Mouse (Mus musculus) ES-E14 (cell line): ENCODE results near the gene Fam71e1. TPM values are rescaled to one million over a fixed set of nuclear protein-coding genes. Genes with fewer than 3 reads are reported as not detected.

ENCODE experiments used
- DNase-seq: peaks from one replicate; pipeline ENCODE4 v3.0.0-alpha.2; 2013; ENCODE audit warnings: low read depth, low spot score
- H3K27ac ChIP-seq: 2 replicates; pipeline ENCODE4 v1.5.1; 2012; ENCODE audit warnings: low read depth, mild to moderate bottlenecking, low read length, moderate library complexity, mixed read lengths; ENCODE audit not compliant: poor library complexity, insufficient read depth, severe bottlenecking
- H3K36me3 ChIP-seq: 2 replicates; pipeline ENCODE4 v1.6.1; 2012; ENCODE audit warnings: mild to moderate bottlenecking, low read length, moderate library complexity, mixed read lengths; ENCODE audit not compliant: control insufficient read depth, poor library complexity, insufficient read depth, severe bottlenecking
- H3K4me1 ChIP-seq, 2 experiments: fragments of 150-350 bp in 1 of 2; sonication (generic) in 1 of 2; 2 replicates each; pipeline ENCODE4 v1.6.1; 2012; ENCODE audit warnings: low read length in 2 of 2, mild to moderate bottlenecking in 1 of 2, mixed read lengths in 1 of 2; ENCODE audit not compliant: control insufficient read depth in 2 of 2, insufficient read depth in 2 of 2, poor library complexity in 1 of 2
- H3K4me3 ChIP-seq, 2 experiments: fragments of 150-350 bp in 1 of 2; sonication (generic) in 1 of 2; 2 replicates each; pipeline ENCODE4 v1.5.1; 2012; ENCODE audit warnings: low read length in 2 of 2, low read depth in 1 of 2, mild to moderate bottlenecking in 1 of 2, mixed read lengths in 1 of 2; ENCODE audit not compliant: insufficient read depth in 1 of 2, poor library complexity in 1 of 2, severe bottlenecking in 1 of 2
- H3K9ac ChIP-seq: 2 replicates; pipeline ENCODE4 v1.6.1; 2012; ENCODE audit warnings: low read depth, mild to moderate bottlenecking, low read length, mixed read lengths; ENCODE audit not compliant: poor library complexity, insufficient read depth, severe bottlenecking
- H3K9me3 ChIP-seq: fragments of 150-350 bp; sonication (generic); 2 replicates; pipeline ENCODE4 v1.6.1; 2012; ENCODE audit warnings: low read depth, mild to moderate bottlenecking, low read length; ENCODE audit not compliant: control insufficient read depth, insufficient read depth
- CHD2 ChIP-seq: IDR thresholded peaks from 2 replicates; pipeline ENCODE4 v1.6.1; 2014; ENCODE audit warnings: mild to moderate bottlenecking, low read depth, low read length, inconsistent platforms
- HCFC1 ChIP-seq: IDR thresholded peaks from 2 replicates; pipeline ENCODE4 v1.6.1; 2012; ENCODE audit warnings: low read length, inconsistent platforms, borderline replicate concordance; ENCODE audit not compliant: insufficient read depth
- MAFK ChIP-seq: IDR thresholded peaks from 2 replicates; pipeline ENCODE4 v1.6.1; 2014; ENCODE audit warnings: mild to moderate bottlenecking, low read depth, low read length, inconsistent platforms; ENCODE audit not compliant: insufficient read depth
- ZC3H11A ChIP-seq: IDR thresholded peaks from 2 replicates; pipeline ENCODE4 v1.6.1; 2012; ENCODE audit warnings: low read depth, mild to moderate bottlenecking, inconsistent platforms, low read length, borderline replicate concordance
- ZNF384 ChIP-seq: IDR thresholded peaks from 2 replicates; pipeline ENCODE4 v1.6.1; 2012; ENCODE audit warnings: low read depth, low read length, inconsistent platforms
- in situ Hi-C, 2 experiments: fragments of 600-800 bp; cut with MboI; formaldehyde crosslinking; loops; one replicate each; pipeline ENCODE4 v1.15.1; 2025; ENCODE audit warnings: low sequenced_read_pairs in 2 of 2, inconsistent platforms in 1 of 2; ENCODE audit not compliant: unreplicated experiment in 2 of 2
- total RNA-seq: library from RNA; depleted of rRNA; stranded (reverse); fragments of 300-350 nt; gene quantifications from 2 replicates; pipeline ENCODE4 v1.2.3, GENCODE M21; 2012

Fam71e1 gene
- total RNA-seq, 1 experiment = 3.4 TPM

- in situ Hi-C loops = no loop called here
- peak; percentile 63; the same call in 1 of the 2 replicates for TF ChIP-seq ZC3H11A
- no peak for TF ChIP-seq CHD2
- Histone ChIP-seq H3K4me3 (peak overlapping the region; percentile 76 to 81), H3K9ac (peak overlapping the region; percentile 75), H3K9me3 (no peaks in the 10 kb centered on the region), H3K36me3 (no peaks in the 10 kb centered on the region), H3K27ac (no peak overlapping the region; the same call in 1 of the 2 replicates), H3K4me1 (peaks cover 0 to 17% of the 10 kb centered on the region in 2 experiments; a peak in 2 of 4 replicates)
- peak; percentile 62 for DNase-seq
Observed at GRCm38 (mm10) chr7:44521710-44522109, 25.3 kb downstream of the Fam71e1 start.

- DNase-seq = no peak
- no peak overlapping the region for H3K9ac ChIP-seq
- H3K36me3 ChIP-seq = no peaks in the 10 kb centered on the region
- TF ChIP-seq ZNF384 = no peak
- no peak for TF ChIP-seq ZC3H11A
- TF ChIP-seq HCFC1 = no peak
- H3K9me3 ChIP-seq = no peaks in the 10 kb centered on the region
- H3K27ac ChIP-seq = no peak overlapping the region
- no peak overlapping the region for H3K4me3 ChIP-seq
- H3K4me1 ChIP-seq = peaks cover 3 to 27% of the 10 kb centered on the region in 2 experiments; a peak in 2 of 4 replicates
- in situ Hi-C loops = no loop called here
Observed at GRCm38 (mm10) chr7:44523056-44523455, 26.7 kb downstream of the Fam71e1 start.

GRCm38 (mm10) chr7:44524502-44524901, 28.1 kb downstream of the Fam71e1 start, which contains the start of gene Mybpc2:
Gene Mybpc2 (minus strand): TSS chr7:44524656.
- no peak for TF ChIP-seq HCFC1
- TF ChIP-seq CHD2 = no peak
- TF ChIP-seq MAFK = no peak
- no peak for TF ChIP-seq ZC3H11A
- TF ChIP-seq ZNF384 = no peak
- peak within 1 kb of the TSS; percentile 82 for H3K27ac ChIP-seq

GRCm38 (mm10) chr7:44525126-44525832, 28.9 kb downstream of the Fam71e1 start:
- Histone ChIP-seq H3K4me3 (peak overlapping the region; percentile 32 to 42), H3K36me3 (no peaks in the 10 kb centered on the region), H3K4me1 (peaks cover 10 to 43% of the 10 kb centered on the region in 2 experiments; a peak in 2 of 4 replicates), H3K9ac (peak overlapping the region; percentile 56; the same call in 1 of the 2 replicates), H3K27ac (peak overlapping the region; percentile 82), H3K9me3 (no peaks in the 10 kb centered on the region)
- DNase-seq = no peak
- TF ChIP-seq ZNF384 (peak; percentile 89), MAFK (no peak), HCFC1 (no peak), CHD2 (no peak), ZC3H11A (no peak)
- in situ Hi-C loops = no loop called here

More at GRCm38 (mm10) chr7:44524502-44524901, 28.1 kb downstream of the Fam71e1 start, which contains the start of gene Mybpc2:
- no peaks in the 10 kb centered on the region for H3K36me3 ChIP-seq
- in situ Hi-C loops = no loop called here
- peak within 1 kb of the TSS; percentile 56; the same call in 1 of the 2 replicates for H3K9ac ChIP-seq
- no peaks in the 10 kb centered on the region for H3K9me3 ChIP-seq
- DNase-seq = no peak
- H3K4me3 ChIP-seq = peak within 1 kb of the TSS; percentile 32 to 42
- peaks cover 7 to 40% of the 10 kb centered on the region in 2 experiments; a peak in 2 of 4 replicates for H3K4me1 ChIP-seq
